Mouse (Mus musculus) forebrain, embryonic 10.5 days (tissue): ENCODE data around the gene Rab14. TPM values are rescaled to one million over a fixed set of nuclear protein-coding genes. Genes with fewer than 3 reads are reported as not detected.
A peak's percentile ranks its signal among the peaks of the same experiment; 100 is the strongest.

ENCODE experiments used
- DNase-seq: peaks from one replicate; pipeline ENCODE4 v3.0.0-alpha.2; 2017; ENCODE audit warnings: low spot score; ENCODE audit errors: extremely low spot score
- H3K27ac ChIP-seq: fragments of 300-500 bp; sonication (generic); 2 replicates; pipeline ENCODE4 v1.5.1; 2016; ENCODE audit warnings: mild to moderate bottlenecking
- H3K27me3 ChIP-seq: fragments of 300-500 bp; sonication (generic); 2 replicates; pipeline ENCODE4 v1.6.1; 2016; ENCODE audit warnings: mild to moderate bottlenecking; ENCODE audit not compliant: poor library complexity, severe bottlenecking
- H3K36me3 ChIP-seq: fragments of 300-500 bp; sonication (generic); replicated peaks from 2 replicates; pipeline ENCODE4 v1.6.1; 2016; ENCODE audit warnings: mild to moderate bottlenecking, moderate library complexity
- H3K4me1 ChIP-seq: fragments of 300-500 bp; sonication (generic); 2 replicates; pipeline ENCODE4 v1.6.1; 2016
- H3K4me3 ChIP-seq: fragments of 300-500 bp; sonication (generic); 2 replicates; pipeline ENCODE4 v1.5.1; 2016; ENCODE audit warnings: mild to moderate bottlenecking, moderate library complexity
- H3K9me3 ChIP-seq: fragments of 300-500 bp; sonication (generic); 2 replicates; pipeline ENCODE4 v1.6.1; 2016; ENCODE audit warnings: mild to moderate bottlenecking, moderate library complexity
- WGBS: fragments of 180-500 bp; shearing (Covaris S2); methylation state at CpG from one replicate; pipeline ENCODE4 v1.1.7; 2016; 5-methylcytosine and 5-hydroxymethylcytosine counted together
- polyA plus RNA-seq: library from polyadenylated mRNA; unstranded; fragments of >200 nt; fragmentation: Nextera tagmentation; extraction: Ambion mirVana; gene quantifications from 2 replicates; pipeline ENCODE4 v1.2.1, GENCODE M21; 2016

The Rab14 gene
- 254 and 258 TPM in 2 replicates for polyA plus RNA-seq

DNA sequence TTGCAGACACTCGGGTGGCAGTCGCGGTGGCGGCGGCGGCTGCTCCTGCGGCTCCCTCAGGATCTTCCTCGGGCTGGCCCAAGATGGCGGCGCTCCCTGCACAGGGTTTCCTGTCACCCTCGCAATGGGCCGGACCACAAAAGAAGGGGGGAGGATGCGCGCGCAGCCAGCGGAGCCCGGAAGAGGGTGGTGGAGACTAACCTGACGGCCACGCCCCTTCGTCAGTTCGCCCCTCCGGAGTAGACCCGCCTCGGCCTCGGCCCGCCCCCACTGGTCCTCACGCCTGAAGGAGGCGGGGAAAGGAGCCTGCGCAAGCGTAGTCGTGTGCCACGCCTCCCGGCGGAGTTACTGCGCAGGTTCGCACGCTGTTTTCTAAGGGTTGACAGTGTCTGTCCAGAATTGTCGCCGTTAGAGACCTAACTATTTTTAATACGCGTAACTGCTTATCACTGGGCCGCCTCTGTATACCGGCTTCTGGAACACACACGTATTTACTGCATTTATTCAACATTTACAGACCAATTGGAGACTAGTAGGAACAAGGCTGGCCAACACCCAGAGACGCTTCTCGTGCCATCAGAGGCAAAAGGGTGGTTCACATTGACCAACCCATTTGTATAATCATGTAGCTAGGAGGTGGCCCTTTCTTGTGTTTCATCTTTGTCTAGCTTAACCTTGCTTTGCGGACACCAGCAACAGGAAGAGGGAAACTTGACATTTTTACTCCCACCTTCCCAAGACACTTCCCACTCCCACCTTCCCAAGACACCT is at the start of gene Rab14:
Gene Rab14 (minus strand): TSS at position 223 of the 771 bp plus-strand sequence.
- Histone ChIP-seq H3K36me3 (peaks cover 18% of the 10 kb centered on the region), H3K27me3 (no peaks in the 10 kb centered on the region), H3K9me3 (no peaks in the 10 kb centered on the region), H3K27ac (peak within 1 kb of the TSS; percentile 99), H3K4me1 (peaks cover 23% of the 10 kb centered on the region), H3K4me3 (peak within 1 kb of the TSS; percentile 100)
- WGBS, result under 1% methylated on average over 47 of the region's 47 CpGs
- peak; percentile 100 for DNase-seq

DNA sequence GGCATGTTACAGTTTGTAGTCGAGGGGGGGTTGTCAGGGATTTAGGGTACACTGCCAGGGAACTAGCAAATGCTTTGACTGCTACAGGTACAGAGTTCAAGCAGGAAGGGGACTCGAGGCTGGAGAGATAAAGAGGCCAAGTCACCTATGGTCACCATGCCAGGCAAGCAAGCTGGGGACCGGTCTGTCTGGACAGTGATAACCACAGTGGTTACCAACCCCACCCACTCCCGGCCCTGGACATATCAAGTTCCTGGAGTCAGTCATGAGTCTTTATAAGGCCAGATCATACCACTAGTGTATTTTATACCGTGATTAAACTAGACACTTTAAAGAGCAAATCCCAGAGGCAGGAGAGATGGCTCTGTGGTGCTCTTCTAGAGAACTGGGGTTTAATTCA is 46.8 kb upstream of the Rab14 start:
- H3K4me3 ChIP-seq, result no peak overlapping the region
- H3K9me3 ChIP-seq, result no peaks in the 10 kb centered on the region
- no peak for DNase-seq
- H3K27ac ChIP-seq, result no peak overlapping the region
- peaks cover 22% of the 10 kb centered on the region for H3K4me1 ChIP-seq
- H3K27me3 ChIP-seq, result peaks cover 7% of the 10 kb centered on the region; the same call in 1 of the 2 replicates
- WGBS, result 77% methylated on average over 5 of the region's 5 CpGs
- no peaks in the 10 kb centered on the region for H3K36me3 ChIP-seq

DNA sequence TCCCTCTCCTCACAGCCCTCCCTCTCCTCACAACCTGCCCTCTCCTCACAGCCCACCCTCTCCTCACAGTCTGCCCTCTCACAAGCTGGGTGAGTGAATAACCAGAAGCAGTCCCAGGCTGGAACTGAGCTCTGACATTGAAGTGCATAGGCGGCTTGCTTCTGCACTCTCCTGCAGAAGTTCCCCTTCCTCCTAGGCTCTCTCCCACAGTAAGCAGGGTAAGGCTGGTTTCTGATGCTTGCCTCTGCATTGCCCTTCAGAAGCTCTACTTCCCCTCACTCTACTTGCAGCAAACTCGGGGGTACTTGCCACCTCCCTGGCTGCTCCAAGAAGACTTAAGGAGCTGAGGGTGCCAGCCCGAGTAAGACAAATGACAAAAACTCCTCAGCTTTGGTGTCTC is 43.3 kb upstream of the Rab14 start:
- 55% methylated on average over 3 of the region's 3 CpGs for WGBS

DNA sequence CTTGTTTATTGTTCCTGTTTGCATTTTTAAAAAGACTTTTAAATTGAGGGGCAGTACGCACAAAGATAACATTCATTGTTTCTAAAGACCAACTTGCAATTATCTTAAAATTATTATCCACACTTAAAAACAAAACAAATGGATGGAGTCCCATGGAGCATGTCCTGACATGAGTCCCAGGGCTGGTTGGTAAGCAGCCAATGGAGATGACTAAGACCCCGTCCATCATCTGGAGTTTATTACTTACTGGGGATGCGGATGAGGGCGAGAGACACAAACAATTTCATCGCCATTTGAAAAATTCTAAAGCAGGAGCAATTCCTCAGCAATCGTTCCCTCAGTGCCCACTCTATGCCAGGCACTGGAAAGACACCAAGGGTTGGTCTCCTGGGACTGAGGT is 34.1 kb upstream of the Rab14 start:
- WGBS, result 89% methylated on average over 6 of the region's 6 CpGs
- no peak overlapping the region for H3K4me3 ChIP-seq
- no peak overlapping the region for H3K27ac ChIP-seq
- DNase-seq, result no peak
- no peaks in the 10 kb centered on the region; the same call in 1 of the 2 replicates for H3K27me3 ChIP-seq
- no peaks in the 10 kb centered on the region for H3K36me3 ChIP-seq
- H3K9me3 ChIP-seq, result no peaks in the 10 kb centered on the region
- H3K4me1 ChIP-seq, result peaks cover 33% of the 10 kb centered on the region

More for the DNA sequence above, 43.3 kb upstream of the Rab14 start:
- H3K27me3 ChIP-seq, result peaks cover 7% of the 10 kb centered on the region
- no peak overlapping the region for H3K4me3 ChIP-seq
- no peak for DNase-seq
- peaks cover 9% of the 10 kb centered on the region for H3K4me1 ChIP-seq
- H3K27ac ChIP-seq, result no peak overlapping the region
- H3K9me3 ChIP-seq, result no peaks in the 10 kb centered on the region
- H3K36me3 ChIP-seq, result no peaks in the 10 kb centered on the region

- no peaks in the 10 kb centered on the region for H3K27me3 ChIP-seq
- no peaks in the 10 kb centered on the region for H3K36me3 ChIP-seq
- no peak for DNase-seq
- 41% methylated on average over 3 of the region's 3 CpGs for WGBS
- no peak overlapping the region for H3K27ac ChIP-seq
- no peak overlapping the region for H3K4me3 ChIP-seq
- H3K9me3 ChIP-seq, result no peaks in the 10 kb centered on the region
- H3K4me1 ChIP-seq, result peaks cover 45% of the 10 kb centered on the region
Measured at GRCm38 (mm10) chr2:35233898-35234297, 33.0 kb upstream of the Rab14 start.

DNA sequence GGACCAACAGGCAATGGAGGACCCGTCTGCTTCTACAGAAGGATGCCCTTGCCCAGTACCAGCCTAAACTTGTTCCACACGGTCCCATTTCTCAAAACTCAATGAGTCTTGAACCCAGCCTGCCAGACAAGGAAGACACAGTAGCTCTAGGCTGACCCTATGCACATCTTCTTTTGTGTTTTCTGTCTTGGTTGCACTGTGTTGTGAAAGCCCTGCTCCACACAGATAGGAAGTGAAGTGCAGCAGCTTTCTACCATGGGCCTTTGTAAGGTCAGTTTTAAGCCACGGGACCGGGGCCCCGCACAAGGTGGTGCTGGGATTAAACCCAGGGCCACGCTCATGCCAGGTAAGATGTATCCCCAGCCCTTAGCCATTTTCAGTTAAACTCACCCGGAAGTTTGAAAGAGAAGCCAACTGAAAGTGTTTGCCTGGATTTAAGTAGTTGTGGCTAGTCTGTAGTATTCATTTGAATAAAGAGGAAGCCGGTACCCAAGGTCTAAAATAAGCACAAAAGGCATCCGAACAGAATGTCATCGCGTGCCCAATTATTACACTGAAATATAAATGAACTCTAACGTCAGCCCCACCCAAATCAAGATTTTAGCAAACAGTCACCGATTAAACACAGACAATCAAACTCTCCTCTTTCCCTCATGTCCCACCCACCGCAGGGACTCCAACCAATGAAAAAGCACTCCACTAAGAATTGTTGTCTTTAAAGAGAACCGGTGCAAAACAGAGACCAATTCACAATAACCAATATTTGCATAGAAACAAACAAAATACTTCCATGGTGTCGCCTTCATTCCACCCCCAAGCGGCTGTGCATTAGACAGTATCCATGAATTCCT is 31.9 kb upstream of the Rab14 start:
- Histone ChIP-seq H3K27ac (no peak overlapping the region), H3K27me3 (no peaks in the 10 kb centered on the region), H3K4me1 (peaks cover 55% of the 10 kb centered on the region), H3K4me3 (no peak overlapping the region), H3K9me3 (no peaks in the 10 kb centered on the region), H3K36me3 (no peaks in the 10 kb centered on the region)
- WGBS, result 79% methylated on average over 17 of the region's 17 CpGs
- DNase-seq, result no peak

- H3K4me3 ChIP-seq, result no peak overlapping the region
- H3K36me3 ChIP-seq, result no peaks in the 10 kb centered on the region
- no peaks in the 10 kb centered on the region for H3K27me3 ChIP-seq
- no peak for DNase-seq
- H3K4me1 ChIP-seq, result peaks cover 57% of the 10 kb centered on the region
- H3K27ac ChIP-seq, result no peak overlapping the region
- WGBS, result 77% methylated on average over 2 of the region's 2 CpGs
- no peaks in the 10 kb centered on the region for H3K9me3 ChIP-seq
Measured at GRCm38 (mm10) chr2:35231871-35232270, 31.0 kb upstream of the Rab14 start.

GRCm38 (mm10) chr2:35230215-35230614 is 29.3 kb upstream of the Rab14 start:
- peak overlapping the region; percentile 51; the same call in 1 of the 2 replicates for H3K27ac ChIP-seq
- no peaks in the 10 kb centered on the region for H3K9me3 ChIP-seq
- peaks cover 57% of the 10 kb centered on the region for H3K4me1 ChIP-seq
- no peaks in the 10 kb centered on the region for H3K27me3 ChIP-seq
- WGBS, result 30% methylated on average over 8 of the region's 8 CpGs
- no peak overlapping the region for H3K4me3 ChIP-seq
- DNase-seq, result no peak
- H3K36me3 ChIP-seq, result no peaks in the 10 kb centered on the region

DNA sequence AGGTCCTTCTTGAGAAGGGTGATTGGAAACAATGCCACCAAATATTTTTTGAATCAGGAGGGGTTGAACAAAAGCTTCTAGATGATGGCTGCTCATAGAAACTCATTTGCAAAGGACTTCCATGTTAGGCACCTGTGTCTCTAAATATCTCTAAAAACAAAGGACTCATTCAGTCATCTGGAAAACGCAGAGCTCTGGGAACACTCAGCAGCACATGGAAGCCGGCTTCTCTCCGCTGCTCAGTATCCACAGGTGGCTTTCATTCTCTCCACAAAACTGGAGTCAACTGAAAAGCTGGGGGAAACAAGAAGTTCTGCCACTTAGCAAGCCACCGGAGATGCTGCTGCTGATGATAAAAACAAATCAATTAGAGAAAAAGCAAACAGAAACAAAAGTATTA is 27.2 kb upstream of the Rab14 start:
- H3K9me3 ChIP-seq, result no peaks in the 10 kb centered on the region
- DNase-seq, result no peak
- WGBS, result 27% methylated on average over 4 of the region's 4 CpGs
- no peaks in the 10 kb centered on the region for H3K27me3 ChIP-seq
- peaks cover 48% of the 10 kb centered on the region for H3K4me1 ChIP-seq
- H3K27ac ChIP-seq, result peak overlapping the region; percentile 63; the same call in 1 of the 2 replicates
- no peak overlapping the region for H3K4me3 ChIP-seq
- H3K36me3 ChIP-seq, result no peaks in the 10 kb centered on the region

DNA sequence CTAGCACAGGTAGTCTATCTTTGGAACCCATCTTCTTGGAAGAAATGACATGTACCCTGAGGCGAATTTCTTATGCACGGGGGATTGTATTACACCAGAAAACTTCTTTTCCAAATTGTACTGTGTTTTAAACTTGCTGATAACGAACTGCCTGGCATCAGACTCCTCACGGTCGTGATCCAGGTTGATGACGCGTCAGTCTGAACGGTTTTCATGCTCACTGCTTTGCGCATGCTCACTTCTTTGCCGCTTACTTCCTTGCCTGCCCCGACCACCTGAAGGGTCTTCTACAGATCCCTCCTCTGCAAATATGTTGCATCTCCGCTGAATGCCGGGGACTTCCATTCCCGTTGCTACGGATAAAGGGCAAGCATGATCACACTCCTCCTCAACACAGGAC is 23.4 kb upstream of the Rab14 start:
- Histone ChIP-seq H3K4me3 (no peak overlapping the region), H3K4me1 (peaks cover 23% of the 10 kb centered on the region), H3K36me3 (no peaks in the 10 kb centered on the region), H3K27ac (no peak overlapping the region), H3K27me3 (no peaks in the 10 kb centered on the region), H3K9me3 (no peaks in the 10 kb centered on the region)
- 94% methylated on average over 15 of the region's 15 CpGs for WGBS
- no peak for DNase-seq

- Histone ChIP-seq H3K9me3 (no peaks in the 10 kb centered on the region), H3K27me3 (no peaks in the 10 kb centered on the region), H3K27ac (no peak overlapping the region), H3K4me3 (no peak overlapping the region), H3K4me1 (peaks cover 11% of the 10 kb centered on the region), H3K36me3 (no peaks in the 10 kb centered on the region)
- no peak for DNase-seq
- 81% methylated on average over 6 of the region's 6 CpGs for WGBS
Measured at GRCm38 (mm10) chr2:35222822-35223391, 22.0 kb upstream of the Rab14 start.

- H3K4me1 ChIP-seq, result peaks cover 31% of the 10 kb centered on the region
- WGBS, result 93% methylated on average over 3 of the region's 3 CpGs
- H3K4me3 ChIP-seq, result no peak overlapping the region
- peaks cover under 1% of the 10 kb centered on the region; the same call in 1 of the 2 replicates for H3K27me3 ChIP-seq
- no peaks in the 10 kb centered on the region for H3K36me3 ChIP-seq
- H3K9me3 ChIP-seq, result no peaks in the 10 kb centered on the region
- DNase-seq, result no peak
- H3K27ac ChIP-seq, result no peak overlapping the region
Measured at GRCm38 (mm10) chr2:35218736-35219135, 17.8 kb upstream of the Rab14 start.
